ENCODE assay signal across 12 mouse cellular contexts in genomic region chr5:140081084-140081483, GRCm38 (mm10).
"Had no signal": no experiment of that assay in that cellular context is flagged by ENCODE, and none has a peak within 500 bp of the region (broad histone marks: within the 10 kb centered on the region; RNA-seq: fewer than 3 reads in every experiment).

No protein-coding gene starts in this region.

- H3K9ac ChIP-seq: limb, embryonic 15.5 days; liver, embryonic 12.5 days; lung, embryonic 14.5 days; midbrain, embryonic 12.5 days had no signal

- H3K9me3 ChIP-seq: limb, embryonic 15.5 days; liver, embryonic 12.5 days; midbrain, embryonic 12.5 days had no signal

- H3K4me2 ChIP-seq: limb, embryonic 15.5 days; liver, embryonic 12.5 days; lung, embryonic 14.5 days; midbrain, embryonic 12.5 days had no signal

- DNase-seq: kidney, adult 18-20 months; kidney, postnatal 10 days; lung, embryonic 14.5 days; lung, postnatal 10 days; lung, postnatal 4 days; right cerebral cortex, postnatal 14 days; thymus, adult 18-20 months; thymus, postnatal 14 days had no signal

- H3K27ac ChIP-seq: left cerebral cortex, adult 2 months; limb, embryonic 15.5 days; liver, embryonic 12.5 days; midbrain, embryonic 12.5 days had no signal

- H3K27me3 ChIP-seq: limb, embryonic 15.5 days; liver, embryonic 12.5 days; midbrain, embryonic 12.5 days had no signal

- H3K4me3 ChIP-seq: left cerebral cortex, adult 2 months; limb, embryonic 15.5 days; liver, embryonic 12.5 days; midbrain, embryonic 12.5 days had no signal

- H3K36me3 ChIP-seq: midbrain, embryonic 12.5 days had no signal

- ATAC-seq: liver, embryonic 12.5 days had no signal
